Mouse (Mus musculus): ENCODE data around the gene Trim56.

DNA sequence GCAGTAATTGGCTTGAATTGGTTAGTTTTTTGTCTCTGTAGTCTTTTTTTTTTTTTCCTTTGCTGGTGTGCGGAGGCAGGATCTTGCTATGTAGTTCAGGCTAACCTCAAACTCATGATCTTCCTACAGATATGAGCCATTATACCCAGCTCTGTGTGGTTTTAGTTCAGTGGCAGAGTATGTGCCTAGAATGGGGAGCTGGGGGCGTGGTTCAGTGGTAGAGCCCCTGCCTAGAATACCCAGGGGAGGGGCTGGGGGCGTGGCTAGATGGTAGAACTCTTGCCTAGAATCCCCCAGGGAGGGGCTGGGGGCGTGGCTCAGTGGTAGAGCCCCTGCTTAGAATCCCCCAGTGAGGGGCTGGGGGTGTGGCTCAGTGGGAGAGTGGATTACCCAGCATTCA, 47.3 kb downstream of the Trim56 start:
- no peak for TF ChIP-seq CTCF (IDR thresholded peaks at IDR 0.05; ENCODE audit: borderline replicate concordance, control insufficient read depth, extremely low read depth, insufficient read depth, low read length, poor library complexity)
- TF ChIP-seq POLR2A (IDR thresholded peaks at IDR 0.05; ENCODE audit: control insufficient read depth, extremely low read depth, insufficient read depth, low read length, poor library complexity): no peak
